Mouse (Mus musculus) E14TG2a.4 (cell line): ENCODE results near the gene Anxa9.

Experiments used
- CTCF ChIP-seq: conservative IDR thresholded peaks from 2 replicates; pipeline ENCODE4 v1.5.1; 2014; ENCODE audit warnings: low read length
- POU5F1 ChIP-seq: IDR thresholded peaks from 2 replicates; pipeline ENCODE4 v1.6.1; 2014; ENCODE audit warnings: low read length, borderline replicate concordance

- TF ChIP-seq CTCF: no peak
- no peak for TF ChIP-seq POU5F1
Observed at GRCm38 (mm10) chr3:95313476-95313875, 6.5 kb upstream of the Anxa9 start.
